Mouse (Mus musculus): ENCODE data around the gene Atf6b. TPM values are rescaled to one million over a fixed set of nuclear protein-coding genes. Genes with fewer than 3 reads are reported as not detected.

The Atf6b gene
- polyA plus RNA-seq, 2 experiments: 11.3 to 15.5 TPM

GRCm38 (mm10) chr17:34658145-34658544, 11.2 kb downstream of the Atf6b start:
- Histone ChIP-seq H3K27ac (no peak overlapping the region), H3K9me3 (ENCODE audit: control insufficient read depth, low read length) (no peaks in the 10 kb centered on the region), H3K4me3 (ENCODE audit: insufficient read depth in 1 of 2, low read depth in 2 of 2, low read length in 2 of 2) (no peak overlapping the region), H3K27me3 (ENCODE audit: control insufficient read depth, insufficient read depth, low read length) (peaks cover 19% of the 10 kb centered on the region), H3K36me3 (replicated peaks; ENCODE audit: control insufficient read depth, insufficient read depth, low read depth) (no peaks in the 10 kb centered on the region), H3K4me2 (ENCODE audit: low read depth) (no peak overlapping the region), H3K9ac (replicated peaks) (no peak overlapping the region), H3K4me1 (replicated peaks; ENCODE audit: control insufficient read depth in 2 of 2, insufficient read depth in 2 of 2, low read length in 1 of 2) (no peaks in the 10 kb centered on the region)
- 24% methylated on average over 2 of the region's 2 CpGs for WGBS (ENCODE audit: insufficient replicate concordance)
- no peak for TF ChIP-seq CTCF (IDR thresholded peaks at IDR 0.05; ENCODE audit: low read depth)
- TF ChIP-seq EP300 (IDR thresholded peaks at IDR 0.05; ENCODE audit: low read depth): no peak
- no peak for ATAC-seq (ENCODE audit: insufficient read depth)
- no peak for DNase-seq (ENCODE audit: low read depth in 3 of 3, low spot score in 3 of 3)

GRCm38 (mm10) chr17:34658591-34658990, 11.6 kb downstream of the Atf6b start:
- Histone ChIP-seq H3K4me1 (replicated peaks; ENCODE audit: control insufficient read depth in 2 of 2, insufficient read depth in 2 of 2, low read length in 1 of 2) (no peaks in the 10 kb centered on the region), H3K27ac (no peak overlapping the region), H3K4me3 (ENCODE audit: insufficient read depth in 1 of 2, low read depth in 2 of 2, low read length in 2 of 2) (no peak overlapping the region), H3K36me3 (replicated peaks; ENCODE audit: control insufficient read depth, insufficient read depth, low read depth) (no peaks in the 10 kb centered on the region), H3K9ac (replicated peaks) (no peak overlapping the region), H3K4me2 (ENCODE audit: low read depth) (no peak overlapping the region), H3K27me3 (ENCODE audit: control insufficient read depth, insufficient read depth, low read length) (peaks cover 19% of the 10 kb centered on the region), H3K9me3 (ENCODE audit: control insufficient read depth, low read length) (no peaks in the 10 kb centered on the region)
- ATAC-seq (ENCODE audit: insufficient read depth) (no peak), DNase-seq (ENCODE audit: low read depth in 3 of 3, low spot score in 3 of 3) (no peak)
- no peak for TF ChIP-seq EP300 (IDR thresholded peaks at IDR 0.05; ENCODE audit: low read depth)
- no peak for TF ChIP-seq CTCF (IDR thresholded peaks at IDR 0.05; ENCODE audit: low read depth)
- WGBS (ENCODE audit: insufficient replicate concordance): 63% methylated on average over 3 of the region's 3 CpGs

DNA sequence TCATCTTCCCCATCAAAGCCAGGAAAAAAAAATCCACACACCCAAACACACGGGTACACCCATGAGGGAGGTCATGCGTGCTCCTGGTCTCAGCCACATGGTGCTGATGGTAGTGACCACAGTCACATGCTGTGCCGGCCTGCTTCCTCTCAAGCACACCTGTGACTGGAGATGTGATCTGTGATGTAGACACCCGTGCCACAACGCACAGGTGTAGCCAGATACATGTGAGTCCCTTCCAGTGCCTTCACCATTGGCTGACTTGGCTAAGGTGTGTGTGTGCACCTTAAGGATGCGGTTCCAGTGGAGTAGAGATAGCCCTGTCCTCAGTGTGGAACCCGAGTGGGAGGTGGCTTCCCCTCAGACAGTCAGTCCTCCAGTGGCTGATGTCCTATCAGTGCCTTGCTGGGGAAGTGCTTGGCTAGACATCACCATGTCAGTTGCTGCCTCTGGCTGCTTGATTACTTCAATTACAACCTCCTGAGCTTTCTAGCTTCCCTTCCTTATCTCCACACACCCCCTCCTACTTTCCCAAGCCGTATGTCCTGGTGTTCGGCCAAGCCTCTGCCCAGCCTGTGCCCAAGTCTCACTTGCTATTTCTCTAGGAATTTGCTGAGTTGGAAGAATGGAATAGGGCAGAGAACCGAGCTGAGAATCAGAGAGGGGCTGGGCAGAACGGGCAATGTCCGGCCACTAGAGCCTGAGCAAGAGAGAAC, 12.4 kb downstream of the Atf6b start:
- Histone ChIP-seq H3K9me3 (ENCODE audit: control insufficient read depth, low read length) (no peaks in the 10 kb centered on the region), H3K4me1 (replicated peaks; ENCODE audit: control insufficient read depth in 2 of 2, insufficient read depth in 2 of 2, low read length in 1 of 2) (no peaks in the 10 kb centered on the region), H3K36me3 (replicated peaks; ENCODE audit: control insufficient read depth, insufficient read depth, low read depth) (no peaks in the 10 kb centered on the region), H3K27me3 (ENCODE audit: control insufficient read depth, insufficient read depth, low read length) (peaks cover 19% of the 10 kb centered on the region), H3K4me2 (ENCODE audit: low read depth) (no peak overlapping the region), H3K27ac (no peak overlapping the region), H3K9ac (replicated peaks) (no peak overlapping the region), H3K4me3 (ENCODE audit: insufficient read depth in 1 of 2, low read depth in 2 of 2, low read length in 2 of 2) (no peak overlapping the region)
- no peak for TF ChIP-seq CTCF (IDR thresholded peaks at IDR 0.05; ENCODE audit: low read depth)
- no peak for TF ChIP-seq EP300 (IDR thresholded peaks at IDR 0.05; ENCODE audit: low read depth)
- WGBS (ENCODE audit: insufficient replicate concordance): 44% methylated on average over 12 of the region's 12 CpGs
- ATAC-seq (ENCODE audit: insufficient read depth) (no peak), DNase-seq (ENCODE audit: low read depth in 3 of 3, low spot score in 3 of 3) (no peak)

GRCm38 (mm10) chr17:34659897-34660214, 12.9 kb downstream of the Atf6b start:
- H3K36me3 ChIP-seq (replicated peaks; ENCODE audit: control insufficient read depth, insufficient read depth, low read depth): no peaks in the 10 kb centered on the region
- H3K4me3 ChIP-seq (ENCODE audit: insufficient read depth in 1 of 2, low read depth in 2 of 2, low read length in 2 of 2): no peak overlapping the region
- no peak overlapping the region for H3K9ac ChIP-seq (replicated peaks)
- WGBS (ENCODE audit: insufficient replicate concordance): 42% methylated on average over 3 of the region's 3 CpGs
- no peak overlapping the region for H3K27ac ChIP-seq
- DNase-seq (ENCODE audit: low read depth in 3 of 3, low spot score in 3 of 3) (no peak), ATAC-seq (ENCODE audit: insufficient read depth) (no peak)
- no peak for TF ChIP-seq EP300 (IDR thresholded peaks at IDR 0.05; ENCODE audit: low read depth)
- TF ChIP-seq CTCF (IDR thresholded peaks at IDR 0.05; ENCODE audit: low read depth): no peak
- peaks cover 19% of the 10 kb centered on the region for H3K27me3 ChIP-seq (ENCODE audit: control insufficient read depth, insufficient read depth, low read length)
- no peaks in the 10 kb centered on the region for H3K9me3 ChIP-seq (ENCODE audit: control insufficient read depth, low read length)
- H3K4me1 ChIP-seq (replicated peaks; ENCODE audit: control insufficient read depth in 2 of 2, insufficient read depth in 2 of 2, low read length in 1 of 2): no peaks in the 10 kb centered on the region
- H3K4me2 ChIP-seq (ENCODE audit: low read depth): no peak overlapping the region

DNA sequence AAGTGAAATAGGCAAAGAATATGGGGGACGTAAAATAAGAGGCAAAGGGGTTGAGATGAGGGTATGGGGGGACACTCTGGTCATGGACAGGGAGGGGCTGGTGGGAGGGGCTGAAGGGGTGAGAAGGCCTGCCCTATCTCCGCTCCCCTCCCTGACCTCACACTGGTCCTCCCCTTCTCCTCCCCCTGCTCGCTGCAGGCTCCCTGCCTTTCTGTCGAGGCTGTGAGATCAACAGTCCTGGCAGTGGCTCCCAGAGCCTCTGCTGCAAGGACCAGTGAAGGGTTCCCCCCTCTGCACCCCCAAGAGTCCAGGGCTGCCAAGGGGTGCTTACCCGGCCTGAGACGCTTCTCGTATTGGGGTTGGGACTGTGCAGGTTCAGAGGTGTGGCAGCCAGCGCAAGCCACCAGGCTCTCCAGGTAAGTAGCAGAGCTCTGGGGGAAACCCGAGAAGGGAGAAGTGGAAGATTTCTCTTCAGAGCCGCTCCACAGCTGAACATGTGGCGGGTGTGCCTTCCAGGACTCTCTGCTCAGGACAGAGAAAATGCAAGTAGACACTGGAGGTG, 13.4 kb downstream of the Atf6b start:
- no peaks in the 10 kb centered on the region for H3K36me3 ChIP-seq (replicated peaks; ENCODE audit: control insufficient read depth, insufficient read depth, low read depth)
- 28% methylated on average over 10 of the region's 11 CpGs for WGBS (ENCODE audit: insufficient replicate concordance)
- H3K4me2 ChIP-seq (ENCODE audit: low read depth): no peak overlapping the region
- no peak overlapping the region for H3K9ac ChIP-seq (replicated peaks)
- TF ChIP-seq EP300 (IDR thresholded peaks at IDR 0.05; ENCODE audit: low read depth) (no peak), CTCF (IDR thresholded peaks at IDR 0.05; ENCODE audit: low read depth) (no peak)
- ATAC-seq (ENCODE audit: insufficient read depth): no peak
- no peak for DNase-seq (ENCODE audit: low read depth in 3 of 3, low spot score in 3 of 3)
- no peaks in the 10 kb centered on the region for H3K4me1 ChIP-seq (replicated peaks; ENCODE audit: control insufficient read depth in 2 of 2, insufficient read depth in 2 of 2, low read length in 1 of 2)
- H3K27ac ChIP-seq: no peak overlapping the region
- no peaks in the 10 kb centered on the region for H3K9me3 ChIP-seq (ENCODE audit: control insufficient read depth, low read length)
- peaks cover 19% of the 10 kb centered on the region for H3K27me3 ChIP-seq (ENCODE audit: control insufficient read depth, insufficient read depth, low read length)
- no peak overlapping the region for H3K4me3 ChIP-seq (ENCODE audit: insufficient read depth in 1 of 2, low read depth in 2 of 2, low read length in 2 of 2)

Measured in liver, embryonic 14.5 days (tissue).